Mouse (Mus musculus): ENCODE results near the gene Atp5d. TPM values are rescaled to one million over a fixed set of nuclear protein-coding genes. Genes with fewer than 3 reads are reported as not detected.

Atp5d gene
- polyA plus RNA-seq, 1 experiment from 2014 or later, result 612 TPM

DNA sequence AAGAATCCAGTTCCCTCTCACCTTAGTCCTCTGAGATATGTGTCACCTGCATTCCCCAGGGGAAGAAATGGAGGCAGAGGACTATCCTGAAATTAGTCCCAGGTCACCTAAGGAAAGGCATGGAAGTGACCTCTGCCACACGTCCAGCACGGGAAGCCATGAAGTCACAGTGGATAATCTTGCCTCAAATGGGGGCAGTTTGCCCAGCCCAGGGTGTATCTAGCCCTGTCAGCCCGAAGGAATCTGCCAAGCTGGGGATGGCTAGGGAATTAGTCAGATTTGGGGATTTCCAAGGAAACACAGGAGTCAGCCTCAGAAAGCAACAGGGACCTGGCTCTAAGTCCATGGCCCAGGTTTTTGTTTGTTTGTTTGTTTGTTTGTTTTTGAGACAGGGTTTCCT lies 34.3 kb upstream of the Atp5d start:
- 81% methylated on average over 3 of the region's 3 CpGs for WGBS
- Histone ChIP-seq H3K27ac (no peak overlapping the region), H3K9ac (no peak overlapping the region), H3K27me3 (no peaks in the 10 kb centered on the region), H3K4me3 (replicated peaks) (no peak overlapping the region), H3K36me3 (no peaks in the 10 kb centered on the region), H3K4me2 (no peak overlapping the region), H3K9me3 (replicated peaks) (no peaks in the 10 kb centered on the region), H3K4me1 (peaks cover 33% of the 10 kb centered on the region)
- no peak for ATAC-seq (replicated peaks; ENCODE audit: low FRiP score)

DNA sequence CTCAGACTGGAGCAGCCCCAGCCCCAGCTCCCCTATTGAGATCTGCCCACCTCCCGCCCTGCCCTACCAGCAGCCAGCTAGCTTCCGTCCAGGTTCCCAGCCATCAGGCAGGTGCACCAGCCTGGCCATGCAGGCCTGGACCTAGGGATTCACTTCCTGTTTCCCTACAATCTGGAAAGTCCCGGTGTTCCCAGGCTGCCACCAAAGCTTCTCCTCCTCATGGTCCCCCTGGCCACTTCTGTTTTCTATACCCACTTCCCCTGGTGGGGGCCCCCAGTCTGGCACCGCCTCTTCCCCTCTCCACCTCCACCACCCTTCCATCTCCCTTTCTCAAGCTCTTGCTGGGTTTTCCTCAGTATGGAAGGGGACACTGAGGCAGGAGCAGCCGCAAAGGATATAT lies 33.0 kb upstream of the Atp5d start, which contains the start of gene Sbno2:
Sbno2 (minus strand) TSS at position 112 of the 400 bp plus-strand sequence.
- WGBS, result 75% methylated on average over 5 of the region's 5 CpGs
- no peaks in the 10 kb centered on the region for H3K27me3 ChIP-seq
- no peak within 1 kb of the TSS for H3K4me3 ChIP-seq (replicated peaks)
- peaks cover 29% of the 10 kb centered on the region for H3K4me1 ChIP-seq
- H3K4me2 ChIP-seq, result no peak within 1 kb of the TSS
- H3K27ac ChIP-seq, result no peak within 1 kb of the TSS
- no peaks in the 10 kb centered on the region for H3K36me3 ChIP-seq
- no peak within 1 kb of the TSS for H3K9ac ChIP-seq
- ATAC-seq (replicated peaks; ENCODE audit: low FRiP score), result no peak
- H3K9me3 ChIP-seq (replicated peaks), result no peaks in the 10 kb centered on the region

DNA sequence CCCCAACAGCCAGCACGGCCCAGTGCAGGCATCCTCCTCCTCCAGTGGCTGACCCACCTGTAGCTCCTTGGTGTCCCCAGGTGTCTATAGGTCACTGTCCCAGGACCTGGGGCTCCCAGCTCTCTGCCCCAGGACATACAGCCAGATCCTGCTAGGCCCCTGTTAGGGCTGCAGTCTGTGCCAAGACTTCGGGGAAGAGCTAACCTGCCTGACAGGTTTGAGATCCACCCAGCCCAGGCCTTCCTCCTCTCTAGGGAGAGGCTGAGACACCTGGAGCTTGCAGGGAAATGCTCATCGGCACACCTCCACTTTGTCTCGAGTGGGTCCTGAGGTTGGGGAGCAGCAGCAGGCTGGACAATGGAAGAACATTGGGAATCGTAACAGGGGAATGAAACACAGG lies 32.5 kb upstream of the Atp5d start:
- Histone ChIP-seq H3K4me3 (replicated peaks) (no peak overlapping the region), H3K4me2 (no peak overlapping the region)
- no peak for ATAC-seq (replicated peaks; ENCODE audit: low FRiP score)

DNA sequence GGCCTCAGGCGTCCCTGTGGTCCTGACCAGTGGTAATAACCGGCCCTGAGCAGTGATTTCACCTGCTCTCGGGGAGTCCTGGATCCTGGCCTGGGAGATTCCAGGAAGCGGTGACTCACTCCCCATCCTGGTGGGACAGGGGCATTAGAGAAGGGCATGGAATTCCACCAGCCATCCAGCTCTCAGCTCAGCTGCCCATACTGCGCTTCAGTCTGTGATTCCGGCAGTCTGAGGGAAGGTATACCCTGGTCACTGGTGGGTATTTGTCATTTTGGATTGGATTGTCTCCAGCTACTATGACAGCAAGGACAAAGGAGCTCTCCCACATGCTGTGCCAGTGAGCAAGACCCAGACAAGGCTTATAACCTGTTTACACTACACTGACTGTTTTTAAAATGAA lies 30.8 kb upstream of the Atp5d start:
- ATAC-seq (replicated peaks; ENCODE audit: low FRiP score), result no peak
- 46% methylated on average over 6 of the region's 6 CpGs for WGBS
- Histone ChIP-seq H3K4me3 (replicated peaks) (no peak overlapping the region), H3K27ac (0 out of 2 replicates have a peak overlapping the region, but pooled peaks have one; percentile 13), H3K27me3 (no peaks in the 10 kb centered on the region), H3K9ac (no peak overlapping the region), H3K4me2 (no peak overlapping the region), H3K36me3 (no peaks in the 10 kb centered on the region), H3K4me1 (peaks cover 11% of the 10 kb centered on the region), H3K9me3 (replicated peaks) (no peaks in the 10 kb centered on the region)

More for the DNA sequence above, 32.5 kb upstream of the Atp5d start:
- Histone ChIP-seq H3K27ac (no peak overlapping the region), H3K9me3 (replicated peaks) (no peaks in the 10 kb centered on the region), H3K27me3 (no peaks in the 10 kb centered on the region), H3K9ac (no peak overlapping the region), H3K4me1 (peaks cover 24% of the 10 kb centered on the region), H3K36me3 (no peaks in the 10 kb centered on the region)
- 71% methylated on average over 5 of the region's 5 CpGs for WGBS

DNA sequence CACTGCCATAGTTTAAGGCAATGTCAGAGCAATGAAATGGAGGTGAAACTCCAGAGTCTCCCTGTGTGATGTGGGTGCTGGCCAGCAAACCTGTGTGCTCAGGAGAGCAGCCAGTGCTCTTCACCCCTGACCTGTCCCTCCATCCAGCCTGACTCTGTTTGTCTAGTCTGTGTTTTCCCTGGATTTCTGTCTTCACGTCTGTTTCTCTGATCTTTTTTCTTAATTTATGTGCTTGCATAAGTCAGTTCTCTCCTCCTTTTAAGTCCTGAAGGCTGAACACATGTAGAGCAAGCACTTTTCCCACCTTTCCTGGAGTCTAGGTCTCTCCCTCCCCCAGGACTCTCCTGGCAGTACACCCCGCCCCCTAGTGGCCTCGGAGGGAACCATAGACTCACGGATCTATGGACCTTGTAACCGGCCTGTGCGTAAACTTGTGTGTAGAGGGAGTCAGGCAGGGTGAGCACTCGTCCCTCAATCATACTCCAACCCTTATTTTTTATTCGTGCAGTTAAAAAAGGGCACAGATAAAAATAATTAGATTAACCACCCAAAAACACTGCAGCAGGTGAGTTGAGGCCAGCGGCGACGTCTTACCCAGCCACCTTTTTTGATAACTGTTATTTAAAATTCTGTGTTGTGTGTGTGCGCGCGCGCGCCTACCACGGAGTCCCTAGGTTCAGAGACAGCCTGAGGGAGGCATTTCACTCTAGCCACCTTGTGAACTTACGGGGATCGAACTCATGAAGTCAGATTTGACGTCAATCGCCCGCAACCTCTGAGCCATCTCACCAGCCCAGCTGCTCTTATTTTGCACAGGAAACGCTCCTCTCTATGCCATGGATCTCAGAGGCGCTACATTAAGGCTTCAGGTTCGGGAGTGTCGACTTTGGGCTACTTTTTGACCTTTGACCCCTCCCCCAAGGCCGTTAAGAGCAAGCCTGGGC lies 23.8 kb upstream of the Atp5d start:
- ATAC-seq (replicated peaks; ENCODE audit: low FRiP score), result peak; percentile 57
- WGBS, result 2% methylated on average over 27 of the region's 27 CpGs
- peak overlapping the region; percentile 74 for H3K4me3 ChIP-seq (replicated peaks)
- H3K9ac ChIP-seq, result peak overlapping the region; percentile 65
- no peaks in the 10 kb centered on the region for H3K27me3 ChIP-seq
- peaks cover 18% of the 10 kb centered on the region for H3K36me3 ChIP-seq
- H3K9me3 ChIP-seq (replicated peaks), result no peaks in the 10 kb centered on the region
- peaks cover 38% of the 10 kb centered on the region for H3K4me1 ChIP-seq
- H3K27ac ChIP-seq, result peak overlapping the region; percentile 94
- peak overlapping the region; percentile 93 for H3K4me2 ChIP-seq

DNA sequence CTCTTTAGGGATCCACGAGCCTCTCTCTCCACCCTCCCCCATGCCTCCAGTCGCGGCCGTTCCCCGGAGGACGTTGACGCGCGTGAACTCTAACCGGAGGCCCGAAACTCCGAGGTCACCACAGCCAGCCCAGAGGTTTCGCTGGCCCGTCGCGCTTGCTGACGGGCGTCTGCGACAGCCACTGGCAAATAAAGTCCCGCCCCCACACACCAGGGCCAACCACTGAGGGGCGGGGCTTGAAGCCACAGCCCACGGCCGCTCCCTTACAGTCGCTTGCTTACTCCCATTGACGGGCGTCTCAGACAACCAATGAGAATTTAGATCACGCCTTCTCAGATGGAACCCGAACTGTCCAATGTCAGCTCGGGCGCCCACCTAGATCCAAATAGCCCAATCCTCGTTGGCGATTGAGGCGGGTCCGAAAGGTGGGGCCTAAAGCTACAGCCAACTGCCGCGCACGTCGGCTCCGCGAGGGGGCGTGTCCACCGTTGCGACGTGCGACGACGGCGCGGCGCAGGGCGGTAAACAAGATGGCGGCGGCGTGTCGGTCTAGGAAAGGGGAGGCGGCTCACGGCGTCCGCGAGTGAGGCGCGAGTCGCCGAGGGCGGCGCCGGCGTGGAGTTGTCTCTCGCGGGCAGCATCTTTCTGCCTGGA lies 23.0 kb upstream of the Atp5d start, which contains the start of gene Stk11:
Stk11 (plus strand) TSS at position 514 of the 654 bp plus-strand sequence.
- Histone ChIP-seq H3K9me3 (replicated peaks) (no peaks in the 10 kb centered on the region), H3K4me2 (peak within 1 kb of the TSS; percentile 93), H3K9ac (peak within 1 kb of the TSS; percentile 92), H3K27me3 (no peaks in the 10 kb centered on the region), H3K27ac (peak within 1 kb of the TSS; percentile 94), H3K4me3 (replicated peaks) (peak within 1 kb of the TSS; percentile 74), H3K36me3 (peaks cover 26% of the 10 kb centered on the region), H3K4me1 (peaks cover 45% of the 10 kb centered on the region)
- under 1% methylated on average over 70 of the region's 70 CpGs for WGBS
- ATAC-seq (replicated peaks; ENCODE audit: low FRiP score), result peak; percentile 98

DNA sequence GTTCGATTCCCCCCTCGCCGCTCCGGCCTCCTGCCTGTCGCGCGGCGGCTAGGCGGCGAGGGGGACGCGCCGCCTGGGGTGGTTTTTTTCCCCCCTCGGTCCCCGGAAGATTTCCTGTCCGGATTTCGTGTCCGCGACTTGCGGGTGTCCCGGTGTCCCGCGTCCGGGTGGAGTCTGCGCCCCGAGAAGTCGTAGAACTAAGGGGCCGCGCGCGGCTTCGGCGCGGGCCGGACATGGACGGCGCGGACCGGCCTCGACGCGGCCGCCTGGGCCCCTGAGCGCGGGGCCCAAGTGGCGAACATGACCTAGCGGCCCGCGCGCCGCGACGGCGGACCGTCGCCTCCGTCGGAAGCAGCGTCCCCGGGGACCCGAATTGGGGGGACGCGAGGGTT lies 22.5 kb upstream of the Atp5d start:
- Histone ChIP-seq H3K36me3 (peaks cover 32% of the 10 kb centered on the region), H3K4me3 (replicated peaks) (peak overlapping the region; percentile 74), H3K4me1 (peaks cover 46% of the 10 kb centered on the region), H3K4me2 (peak overlapping the region; percentile 93), H3K9ac (peak overlapping the region; percentile 92), H3K27ac (peak overlapping the region; percentile 90), H3K27me3 (no peaks in the 10 kb centered on the region), H3K9me3 (replicated peaks) (no peaks in the 10 kb centered on the region)
- no peak for ATAC-seq (replicated peaks; ENCODE audit: low FRiP score)
- under 1% methylated on average over 63 of the region's 63 CpGs for WGBS

DNA sequence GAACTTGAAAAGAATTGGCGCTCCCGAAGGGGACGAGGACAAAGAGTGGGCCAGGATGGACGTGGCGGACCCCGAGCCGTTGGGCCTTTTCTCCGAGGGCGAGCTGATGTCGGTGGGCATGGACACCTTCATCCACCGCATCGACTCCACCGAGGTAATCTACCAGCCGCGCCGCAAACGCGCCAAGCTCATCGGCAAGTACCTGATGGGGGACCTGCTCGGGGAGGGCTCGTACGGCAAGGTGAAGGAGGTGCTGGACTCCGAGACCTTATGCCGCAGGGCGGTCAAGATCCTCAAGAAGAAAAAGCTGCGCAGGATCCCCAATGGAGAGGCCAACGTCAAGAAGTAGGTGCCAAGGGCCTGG lies 21.9 kb upstream of the Atp5d start:
- peak overlapping the region; percentile 92 for H3K9ac ChIP-seq
- H3K27ac ChIP-seq, result peak overlapping the region; percentile 48; the same call in 1 of the 2 replicates
- H3K27me3 ChIP-seq, result no peaks in the 10 kb centered on the region
- H3K9me3 ChIP-seq (replicated peaks), result no peaks in the 10 kb centered on the region
- WGBS, result under 1% methylated on average over 27 of the region's 27 CpGs
- H3K4me2 ChIP-seq, result peak overlapping the region; percentile 93
- H3K4me3 ChIP-seq (replicated peaks), result peak overlapping the region; percentile 74
- H3K4me1 ChIP-seq, result peaks cover 46% of the 10 kb centered on the region
- ATAC-seq (replicated peaks; ENCODE audit: low FRiP score), result no peak
- peaks cover 38% of the 10 kb centered on the region for H3K36me3 ChIP-seq

DNA sequence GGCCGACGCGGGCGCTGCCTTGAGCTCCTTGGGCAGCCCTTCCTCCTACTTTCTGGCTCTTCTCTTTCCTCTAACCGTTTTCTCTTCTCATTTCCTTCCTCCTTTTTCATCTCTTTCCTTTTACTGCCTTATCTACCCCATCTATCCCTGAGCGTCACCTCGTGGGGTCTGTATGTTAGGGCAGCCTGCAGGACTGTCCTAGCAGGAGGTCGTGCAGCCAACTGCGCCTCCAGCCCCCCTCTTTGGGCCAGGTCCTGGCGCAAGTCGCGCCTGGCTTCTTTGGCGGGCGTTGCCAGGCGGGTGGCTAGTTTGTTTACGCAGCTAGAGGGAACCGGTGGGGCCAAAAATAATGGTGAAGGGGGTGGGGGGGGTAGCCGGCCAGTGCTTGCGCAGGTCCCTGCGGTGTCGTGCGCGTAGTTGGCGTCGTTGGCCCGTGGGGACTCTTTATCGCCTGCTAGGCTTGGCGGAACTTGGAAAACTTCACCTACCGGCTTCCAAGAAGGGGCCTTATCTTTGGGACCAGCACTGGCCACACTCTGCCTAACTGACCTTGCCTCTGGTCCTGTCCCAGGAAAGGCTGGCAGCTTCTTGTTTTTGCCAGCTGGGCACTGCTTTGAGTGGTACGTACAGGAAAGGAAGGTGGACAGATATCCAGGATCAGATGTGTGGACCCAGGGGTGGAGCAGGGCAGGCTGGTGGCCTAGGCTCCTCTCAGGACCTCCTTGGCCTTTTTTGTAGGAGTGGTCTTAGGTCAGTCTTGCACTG lies 21.3 kb upstream of the Atp5d start:
- Histone ChIP-seq H3K9ac (peak overlapping the region; percentile 92), H3K27ac (peak overlapping the region; percentile 48; the same call in 1 of the 2 replicates), H3K4me3 (replicated peaks) (peak overlapping the region; percentile 74), H3K4me2 (peak overlapping the region; percentile 93), H3K4me1 (peaks cover 46% of the 10 kb centered on the region), H3K36me3 (peaks cover 43% of the 10 kb centered on the region), H3K27me3 (no peaks in the 10 kb centered on the region), H3K9me3 (replicated peaks) (no peaks in the 10 kb centered on the region)
- 4% methylated on average over 30 of the region's 30 CpGs for WGBS
- no peak for ATAC-seq (replicated peaks; ENCODE audit: low FRiP score)

DNA sequence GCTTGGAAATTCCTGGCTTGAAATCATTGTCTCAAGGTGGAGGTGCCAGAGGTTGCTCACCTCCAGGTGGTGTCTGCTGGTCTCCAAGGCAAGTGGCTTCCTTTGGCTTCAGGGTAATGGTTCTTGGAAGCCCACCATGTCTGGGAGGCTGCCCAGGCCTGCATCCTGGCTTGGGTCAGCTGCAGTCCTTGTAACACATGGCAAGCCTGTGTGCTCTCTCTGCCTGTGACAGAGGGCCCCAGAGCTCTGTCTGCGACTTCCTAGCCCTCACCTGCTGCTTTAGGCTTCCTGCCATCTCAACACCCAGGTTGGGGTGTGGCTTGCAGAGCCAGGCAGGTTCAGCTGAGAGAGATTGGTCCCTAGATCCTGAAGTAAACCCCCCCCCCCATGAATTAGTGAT lies 20.7 kb upstream of the Atp5d start:
- Histone ChIP-seq H3K4me1 (peaks cover 46% of the 10 kb centered on the region), H3K36me3 (peaks cover 49% of the 10 kb centered on the region), H3K27me3 (no peaks in the 10 kb centered on the region), H3K9ac (peak overlapping the region; percentile 92), H3K4me3 (replicated peaks) (peak overlapping the region; percentile 74), H3K4me2 (peak overlapping the region; percentile 93), H3K9me3 (replicated peaks) (no peaks in the 10 kb centered on the region), H3K27ac (0 out of 2 replicates have a peak overlapping the region, but pooled peaks have one; percentile 48)
- 45% methylated on average over 1 of the region's 1 CpGs for WGBS
- ATAC-seq (replicated peaks; ENCODE audit: low FRiP score), result no peak

DNA sequence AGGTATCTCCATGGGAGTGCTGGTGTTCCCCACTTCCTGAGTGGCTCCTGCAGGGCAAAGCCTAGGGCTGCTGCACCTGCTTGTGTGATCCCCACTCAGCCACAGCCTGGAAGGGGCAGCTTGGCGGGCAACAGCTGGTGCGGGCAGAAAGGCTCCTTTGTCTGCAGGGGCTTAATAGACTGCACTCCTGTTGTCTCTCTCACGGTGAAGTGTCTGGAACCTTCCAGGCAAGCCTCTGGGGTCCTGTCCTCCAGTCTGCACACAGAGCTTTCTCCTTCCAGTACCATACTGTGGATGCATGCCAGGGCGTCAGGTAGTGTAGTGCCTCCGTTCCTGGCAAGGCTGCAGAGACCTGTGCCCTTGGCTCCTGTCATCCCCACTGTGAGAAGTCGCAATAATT lies 19.9 kb upstream of the Atp5d start:
- H3K4me2 ChIP-seq, result peak overlapping the region; percentile 93
- no peak overlapping the region for H3K27ac ChIP-seq
- H3K27me3 ChIP-seq, result no peaks in the 10 kb centered on the region
- H3K9me3 ChIP-seq (replicated peaks), result no peaks in the 10 kb centered on the region
- no peak for ATAC-seq (replicated peaks; ENCODE audit: low FRiP score)
- 85% methylated on average over 6 of the region's 6 CpGs for WGBS
- H3K4me3 ChIP-seq (replicated peaks), result peak overlapping the region; percentile 74
- peak overlapping the region; percentile 29; the same call in 1 of the 2 replicates for H3K9ac ChIP-seq
- H3K36me3 ChIP-seq, result peaks cover 58% of the 10 kb centered on the region
- peaks cover 46% of the 10 kb centered on the region for H3K4me1 ChIP-seq

Data from kidney, embryonic 15.5 days (tissue).